Mouse (Mus musculus) cerebellum, postnatal 4 days (tissue): ENCODE data around the gene Elovl3.
"Not testable (repeated sequence)": the region's sequence is repeated elsewhere in the genome, so short reads cannot be mapped to it uniquely, and the experiment has no call there.

Experiments
- DNase-seq, 2 experiments: peaks; one replicate each; pipeline ENCODE4 v3.0.0; 2022; ENCODE audit warnings: low spot score in 2 of 2, mixed read lengths in 1 of 2

Elovl3 gene

DNA sequence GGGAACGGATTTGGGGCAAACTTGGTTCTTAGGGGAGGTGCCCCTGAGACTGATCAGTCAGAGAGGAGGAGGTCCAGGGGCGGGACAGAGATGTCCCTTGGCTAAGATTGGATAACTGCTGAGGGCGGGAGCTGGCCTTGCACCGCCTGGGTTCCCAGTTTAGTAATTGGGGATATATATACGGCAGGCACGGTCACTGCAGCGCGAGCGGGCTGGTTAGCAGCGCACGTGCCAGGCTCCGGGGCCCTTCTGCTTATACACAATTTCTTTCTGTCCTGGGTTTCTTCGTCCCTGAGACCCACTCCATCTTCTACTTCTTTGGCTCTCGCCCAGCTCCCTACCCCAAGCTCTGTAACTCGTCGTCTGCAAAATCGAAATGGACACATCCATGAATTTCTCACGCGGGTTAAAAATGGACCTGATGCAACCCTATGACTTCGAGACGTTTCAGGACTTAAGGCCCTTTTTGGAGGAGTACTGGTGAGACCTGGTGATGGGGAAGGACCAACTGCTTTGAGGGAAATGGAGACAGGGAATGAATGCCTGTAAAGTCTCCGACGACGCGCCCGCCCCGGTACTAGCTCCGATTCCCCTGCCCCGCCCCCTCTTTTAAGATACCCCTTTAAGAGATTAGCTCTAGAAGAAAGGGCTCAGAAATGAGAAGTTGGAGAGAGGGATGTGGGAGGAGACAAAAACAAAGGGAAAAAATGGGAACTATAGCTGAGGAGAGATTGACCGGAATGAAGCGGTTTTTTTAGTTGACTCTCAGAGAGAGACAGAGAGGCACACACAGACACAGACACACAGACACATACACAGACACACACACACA lies at the start of gene Elovl3:
Elovl3 (plus strand) TSS at position 204 of the 832 bp plus-strand sequence.
- no peak for DNase-seq

GRCm38 (mm10) chr19:46085185-46085584 lies 46.5 kb upstream of the Elovl3 start:
- DNase-seq = no peak

GRCm38 (mm10) chr19:46086337-46086736 lies 45.4 kb upstream of the Elovl3 start:
- peak in 1 of 2 experiments; percentile 56 for DNase-seq

- DNase-seq = no peak
Measured at GRCm38 (mm10) chr19:46087871-46088270, 43.8 kb upstream of the Elovl3 start.

DNA sequence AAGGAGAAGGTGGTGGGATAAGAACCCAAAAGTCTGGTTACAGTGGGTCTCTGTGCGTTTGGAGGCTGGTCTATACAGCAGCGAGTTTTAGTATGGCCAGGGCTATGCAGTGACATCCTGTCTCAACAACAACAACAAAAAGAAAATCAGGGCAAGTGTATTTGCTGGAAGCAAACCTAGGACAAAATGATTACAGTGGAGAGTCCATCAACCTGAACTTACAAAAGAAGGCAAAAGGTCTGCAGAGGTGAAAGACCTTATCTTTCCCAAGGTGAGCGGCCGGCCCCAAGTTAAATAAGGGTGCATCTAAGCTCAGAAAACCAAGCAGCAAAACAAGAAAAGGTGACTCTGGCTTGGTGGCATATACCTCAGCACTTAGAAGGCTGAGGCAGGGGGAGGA lies 40.1 kb upstream of the Elovl3 start:
- no peak for DNase-seq

- DNase-seq = no peak
Measured at GRCm38 (mm10) chr19:46094144-46094543, 37.6 kb upstream of the Elovl3 start.

DNA sequence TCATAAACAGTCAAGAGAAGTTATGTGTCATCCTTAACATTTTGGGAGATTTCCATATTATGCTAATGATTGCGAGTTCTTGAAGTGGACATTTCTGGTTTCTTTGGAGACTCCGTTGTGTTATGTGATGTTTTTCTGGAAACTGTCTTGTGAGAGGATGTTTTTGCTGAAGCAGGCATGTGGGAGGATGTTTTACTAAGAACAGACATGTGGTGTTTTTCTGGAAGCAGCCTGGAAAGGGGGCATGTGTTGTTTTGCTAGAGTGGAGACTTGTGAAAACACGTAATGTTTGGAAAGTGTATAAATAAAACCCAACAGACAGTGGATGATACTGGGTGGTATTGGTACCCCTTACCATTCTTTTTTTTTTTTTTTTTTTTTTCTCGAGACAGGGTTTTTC lies 36.4 kb upstream of the Elovl3 start:
- no peak for DNase-seq

DNA sequence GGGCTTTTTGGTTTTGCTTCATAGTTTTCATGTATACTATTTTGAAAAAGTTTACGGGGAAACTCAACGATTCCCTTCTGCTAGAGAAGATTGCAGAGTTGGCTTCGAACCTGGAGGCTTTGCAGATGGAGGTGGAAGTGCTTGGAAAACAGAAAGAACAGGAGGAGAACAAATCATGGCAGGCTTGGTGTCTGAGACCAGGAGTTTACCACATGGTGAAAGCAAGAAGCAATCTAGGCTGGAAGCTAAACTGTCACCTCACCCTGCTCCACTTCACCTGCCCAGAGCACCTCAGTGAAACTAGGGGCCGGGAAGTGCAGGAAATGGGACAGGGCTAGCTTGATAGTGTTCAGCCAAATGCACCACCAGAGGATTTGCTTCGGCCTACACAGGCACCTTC lies 35.3 kb upstream of the Elovl3 start:
- DNase-seq = no peak

DNA sequence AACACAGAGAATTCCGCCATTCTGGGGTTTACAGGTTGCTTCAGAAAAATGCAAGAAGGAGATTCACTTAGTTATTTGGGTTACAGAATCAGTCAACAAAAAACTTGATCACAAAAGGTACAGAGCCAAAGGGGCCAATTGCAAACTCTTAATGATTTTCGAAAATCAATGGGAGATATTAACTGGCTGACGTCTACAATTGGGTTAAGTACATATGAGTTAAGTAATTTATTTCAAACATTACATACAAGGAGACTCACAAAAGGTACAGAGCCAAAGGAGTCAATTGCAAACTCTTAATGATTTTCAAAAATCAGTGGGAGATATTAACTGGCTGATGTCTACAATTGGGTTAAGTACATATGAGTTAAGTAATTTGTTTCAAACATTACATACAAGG lies 32.1 kb upstream of the Elovl3 start:
- DNase-seq = no peak

GRCm38 (mm10) chr19:46103437-46104186 lies 28.1 kb upstream of the Elovl3 start:
- DNase-seq = no peak

DNA sequence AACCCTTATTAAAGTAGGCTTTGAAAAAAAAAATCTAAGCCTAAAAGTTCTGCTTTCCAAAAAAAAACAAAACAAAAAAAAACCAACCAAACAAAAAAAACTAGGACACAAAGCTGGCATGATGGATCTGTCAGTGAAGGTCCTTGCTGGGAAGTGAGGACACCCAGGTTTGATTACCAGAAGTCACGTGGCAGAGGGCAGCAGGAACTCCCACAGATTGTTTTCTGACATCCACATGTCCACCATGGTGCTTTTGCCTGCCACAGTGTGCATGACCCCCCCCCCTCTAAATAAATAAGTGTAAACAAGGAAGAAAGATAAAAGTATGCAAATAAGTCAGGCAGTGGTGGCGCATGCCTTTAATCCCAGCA lies 27.5 kb upstream of the Elovl3 start:
- DNase-seq = no peak

GRCm38 (mm10) chr19:46110214-46110613 lies 21.5 kb upstream of the Elovl3 start:
- no peak for DNase-seq

DNA sequence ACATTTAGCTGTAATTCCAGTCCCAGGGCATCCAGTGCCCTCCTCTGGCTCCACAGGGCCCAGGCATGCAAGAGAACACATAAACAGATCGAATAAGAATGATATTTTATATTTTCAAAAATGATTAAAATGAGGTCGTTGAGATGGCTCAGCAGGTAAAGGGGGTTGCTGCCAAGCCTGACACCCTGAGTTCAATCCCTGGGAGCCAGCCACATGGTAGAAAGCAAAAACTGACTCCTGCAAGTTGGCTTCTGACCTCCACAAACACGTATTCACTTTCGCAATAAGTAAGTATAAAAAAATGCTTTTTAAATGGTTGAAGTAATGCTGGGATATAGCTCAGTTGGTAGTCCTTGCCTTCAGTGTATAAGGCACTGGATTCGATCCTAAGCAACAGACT lies 20.9 kb upstream of the Elovl3 start:
- no peak for DNase-seq

DNA sequence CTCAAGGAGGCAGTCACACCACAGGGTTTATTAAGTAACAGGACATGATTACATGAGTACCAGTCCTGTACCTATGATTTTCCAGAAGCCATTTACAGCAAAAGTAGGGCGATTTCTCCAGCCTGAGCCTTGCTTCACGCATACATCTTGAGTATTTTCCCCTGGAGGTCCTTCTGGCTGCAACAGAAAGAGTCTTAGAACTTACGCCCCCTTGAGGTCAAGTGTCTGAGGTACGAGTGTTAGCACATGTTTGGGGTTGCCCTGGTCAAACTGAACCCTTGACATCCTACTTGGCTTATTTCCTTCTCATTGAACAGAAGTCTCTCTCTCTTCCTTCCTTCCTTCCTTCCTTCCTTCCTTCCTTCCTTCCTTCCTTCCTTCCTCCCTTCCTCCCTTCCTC lies 17.1 kb upstream of the Elovl3 start:
- DNase-seq = no peak

DNA sequence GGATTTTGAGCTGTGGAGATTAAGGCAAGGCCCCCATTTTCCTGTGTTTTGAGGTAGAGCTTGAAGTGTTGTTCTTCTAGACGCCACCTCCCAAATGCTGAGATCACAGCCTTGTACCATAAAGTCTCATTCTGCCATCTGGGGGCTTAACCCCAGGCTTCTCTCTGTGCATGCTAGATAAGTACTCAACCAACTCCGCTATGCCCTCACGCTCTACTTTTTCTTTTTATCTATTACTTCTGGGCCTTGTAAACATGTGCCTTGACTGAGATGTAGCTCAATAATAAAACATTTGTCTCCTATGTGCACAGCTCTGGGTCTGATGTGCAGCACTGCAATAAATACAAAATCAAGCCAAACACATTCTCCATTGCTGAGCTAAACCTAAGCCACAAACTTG lies 12.2 kb upstream of the Elovl3 start:
- no peak for DNase-seq

DNA sequence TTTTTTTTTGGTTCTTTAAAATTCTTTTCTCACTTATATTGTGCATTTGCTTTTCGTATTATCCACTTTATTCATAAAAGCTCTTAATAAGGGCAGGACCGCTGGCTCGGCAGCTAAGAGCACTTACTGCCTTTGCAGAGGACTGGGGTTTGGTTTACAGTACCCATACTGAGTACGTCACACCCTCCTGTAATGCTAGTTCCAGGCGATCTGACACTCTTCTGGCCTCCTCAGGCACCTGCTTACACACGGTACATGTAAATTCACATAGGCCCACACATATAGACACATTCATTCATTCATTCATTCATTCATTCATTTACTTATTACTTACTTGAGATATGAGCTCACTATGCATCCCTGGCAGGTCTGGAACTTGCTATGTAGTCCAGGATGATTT lies 10.8 kb upstream of the Elovl3 start:
- no peak for DNase-seq

GRCm38 (mm10) chr19:46123876-46124275 lies 7.8 kb upstream of the Elovl3 start:
- no peak for DNase-seq

GRCm38 (mm10) chr19:46124651-46125050 lies 7.0 kb upstream of the Elovl3 start:
- DNase-seq = no peak

DNA sequence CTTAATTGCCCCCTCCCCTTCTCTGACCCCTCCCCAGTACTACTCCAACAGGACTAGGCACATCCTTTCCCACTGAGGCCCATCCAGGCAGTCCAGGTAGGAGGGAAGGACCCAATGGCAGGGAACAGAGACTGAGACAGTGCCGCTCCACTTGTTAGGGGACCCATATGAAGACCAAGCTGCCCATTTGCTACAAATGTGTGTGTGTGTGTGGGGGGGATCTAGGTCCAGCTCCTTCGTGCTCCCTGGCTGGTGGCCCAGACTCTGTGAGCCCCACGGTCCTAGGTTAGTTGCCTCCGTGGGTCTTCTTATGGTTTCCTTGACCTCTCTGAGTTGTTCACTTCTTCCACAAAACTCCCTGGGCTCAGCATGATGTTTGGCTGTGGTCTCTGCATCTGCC lies 5.4 kb upstream of the Elovl3 start:
- DNase-seq = no peak

DNA sequence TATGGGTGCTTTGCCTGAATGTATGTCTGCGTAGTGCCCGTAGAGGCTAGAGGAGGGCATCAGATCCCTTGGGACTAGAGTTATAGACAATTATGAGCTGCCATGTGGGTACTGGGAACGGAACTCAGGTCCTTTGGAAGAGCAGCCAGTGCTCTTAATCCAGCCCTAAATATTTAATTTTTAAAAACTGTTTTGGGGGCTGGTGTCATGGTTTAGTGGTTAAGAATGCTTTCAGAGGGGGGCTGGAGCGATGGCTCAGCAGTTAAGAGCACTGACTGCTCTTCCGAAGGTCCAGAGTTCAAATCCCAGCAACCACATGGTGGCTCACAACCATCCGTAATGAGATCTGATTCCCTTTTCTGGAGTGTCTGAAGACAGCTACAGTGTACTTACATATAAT lies 2.0 kb upstream of the Elovl3 start:
- DNase-seq = not testable (repeated sequence)

DNA sequence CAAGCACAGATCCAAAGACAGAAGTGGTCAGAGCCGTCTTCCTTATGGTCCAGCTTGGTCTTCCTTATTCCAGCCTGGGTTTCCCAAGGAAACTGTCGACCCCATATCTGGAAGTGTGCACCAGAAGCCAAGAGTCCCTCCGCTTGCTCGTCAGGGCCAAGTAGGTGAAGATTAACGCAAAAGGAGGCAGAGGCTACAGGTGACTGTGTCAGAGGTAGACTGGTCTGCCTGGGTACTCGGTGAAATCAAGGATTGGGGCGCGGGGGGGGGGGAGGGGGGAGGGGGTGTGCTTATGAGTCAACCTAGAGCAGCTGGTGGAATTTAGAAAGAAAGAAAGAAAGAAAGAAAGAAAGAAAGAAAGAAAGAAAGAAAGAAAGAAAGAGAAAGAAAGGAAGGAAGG lies 414 bp upstream of the Elovl3 start:
- DNase-seq = no peak

GRCm38 (mm10) chr19:46132577-46132976 lies 880 bp downstream of the Elovl3 start:
- no peak for DNase-seq

DNA sequence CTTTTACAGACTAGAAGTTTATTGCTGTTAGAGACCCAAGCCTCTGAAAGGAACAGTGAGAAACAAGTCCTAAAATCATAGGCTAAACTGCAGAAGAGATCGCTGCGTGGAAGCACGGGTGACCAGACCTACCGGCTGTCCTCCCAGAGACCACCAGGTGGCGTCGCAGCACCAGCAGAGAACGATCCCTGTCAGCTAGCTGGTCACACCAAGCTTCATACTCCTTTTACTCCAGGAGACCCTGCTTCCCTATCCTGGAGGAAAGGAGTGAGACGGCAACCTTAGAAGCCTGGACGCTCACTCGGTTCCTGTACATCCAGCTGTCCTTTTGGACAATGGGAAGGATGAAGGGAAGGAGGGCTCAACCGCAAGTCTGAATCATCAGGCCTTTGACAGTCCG lies 3.6 kb downstream of the Elovl3 start:
- DNase-seq = peak; percentile 91 to 96
